Mouse (Mus musculus) cerebellum, postnatal 14 days (tissue): ENCODE data around the gene Snu13.

ENCODE experiments used
- DNase-seq, 2 experiments: peaks; one replicate each; pipeline ENCODE4 v3.0.0; 2021; ENCODE audit warnings: mixed read lengths in 2 of 2

Gene Snu13

DNA sequence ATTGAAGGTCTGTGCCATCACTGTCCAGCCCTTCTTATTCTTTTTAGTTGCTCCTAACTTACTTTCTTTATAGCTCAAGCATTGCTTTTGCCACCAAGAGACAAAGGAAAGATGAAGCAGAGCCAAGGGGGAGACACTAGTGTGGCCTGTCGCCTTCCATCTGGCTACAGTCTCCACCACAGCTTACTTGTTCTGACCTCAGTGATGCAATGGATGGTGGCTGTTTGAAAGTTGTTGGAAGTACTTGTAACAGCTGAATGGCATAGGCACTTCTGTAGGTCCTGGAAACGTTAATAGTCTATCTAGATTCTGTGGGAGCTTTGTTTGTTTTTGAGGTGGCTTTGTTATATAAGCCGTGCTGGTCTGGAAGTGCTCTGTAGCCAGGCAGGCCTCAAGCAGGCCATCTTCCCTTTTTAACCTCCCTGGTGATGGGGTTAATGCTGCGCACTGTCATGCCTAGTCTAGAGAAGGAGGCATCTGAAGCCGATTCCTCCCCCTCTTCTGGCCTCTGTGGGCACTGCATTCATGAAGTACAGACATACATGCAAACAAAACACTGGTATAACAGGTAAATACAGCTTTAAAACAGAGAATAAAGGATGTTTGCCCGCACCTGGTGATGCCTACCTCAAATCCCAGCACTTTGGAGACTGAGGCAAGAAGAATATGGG lies 23.3 kb downstream of the Snu13 start:
- DNase-seq, result no peak

GRCm38 (mm10) chr15:82022535-82023088 lies 24.8 kb downstream of the Snu13 start:
- DNase-seq, result peak in 1 of 2 experiments; percentile 20

DNA sequence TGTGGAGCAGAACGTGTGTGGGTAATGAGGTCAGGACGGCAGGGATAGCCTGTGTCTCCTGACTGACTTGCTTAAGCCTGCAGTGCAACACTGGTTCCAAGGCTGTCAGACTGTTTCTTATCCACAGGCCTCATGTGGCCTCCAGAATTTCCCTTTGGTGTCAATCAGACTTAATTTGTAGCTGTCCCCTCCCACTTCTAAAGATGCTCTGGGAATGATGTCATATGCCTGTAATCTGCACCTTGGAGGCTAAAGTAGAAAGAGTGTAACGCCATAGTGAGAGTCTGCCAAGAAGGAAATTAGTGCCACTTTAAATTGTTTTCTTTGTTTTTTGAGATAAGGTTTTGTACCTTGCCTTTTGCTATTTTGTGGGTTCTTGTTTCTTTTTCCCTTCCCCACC lies 28.1 kb downstream of the Snu13 start:
- DNase-seq, result no peak

DNA sequence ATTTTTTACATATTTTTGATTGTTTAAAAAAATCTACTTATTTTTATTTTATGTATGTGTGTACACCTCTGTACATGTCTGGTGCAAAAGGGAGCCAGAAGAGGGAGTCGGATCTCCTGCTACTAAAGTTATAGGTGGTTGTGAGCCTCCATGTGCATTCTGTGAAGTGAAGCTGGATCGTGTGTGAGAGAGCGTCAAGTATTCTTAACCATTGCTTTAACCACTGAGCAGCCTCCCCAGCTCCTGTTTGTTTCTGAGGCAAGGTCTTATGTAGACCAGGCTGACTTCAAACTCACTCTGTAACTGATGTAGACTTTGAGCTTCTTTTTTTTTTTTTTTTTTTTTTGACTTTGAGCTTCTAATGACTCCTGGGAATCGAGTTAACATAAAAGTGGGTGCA lies 29.9 kb downstream of the Snu13 start:
- no peak for DNase-seq

DNA sequence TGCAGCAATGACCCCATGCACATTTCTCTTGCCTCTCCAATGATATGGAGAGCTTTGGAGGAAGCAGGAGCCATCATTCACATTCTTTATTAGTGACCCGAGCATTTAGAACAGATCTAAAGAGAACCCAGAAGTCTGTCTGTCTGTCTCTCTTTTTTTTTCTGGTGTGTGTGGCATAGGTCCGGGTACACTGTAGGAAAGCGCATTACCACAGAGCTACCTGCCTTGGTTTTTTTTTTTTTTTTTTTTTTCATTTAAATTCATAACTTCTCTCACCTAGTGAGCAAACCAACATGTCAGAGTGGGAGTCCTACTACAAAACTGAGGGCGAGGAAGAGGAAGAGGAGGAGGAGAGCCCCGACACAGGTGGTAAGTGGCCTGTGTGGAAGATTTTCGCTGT lies 30.6 kb downstream of the Snu13 start:
- no peak for DNase-seq

- DNase-seq, result peak; percentile 100
These were observed 31.1 kb downstream of the Snu13 start for GRCm38 (mm10) chr15:82016101-82016808.

DNA sequence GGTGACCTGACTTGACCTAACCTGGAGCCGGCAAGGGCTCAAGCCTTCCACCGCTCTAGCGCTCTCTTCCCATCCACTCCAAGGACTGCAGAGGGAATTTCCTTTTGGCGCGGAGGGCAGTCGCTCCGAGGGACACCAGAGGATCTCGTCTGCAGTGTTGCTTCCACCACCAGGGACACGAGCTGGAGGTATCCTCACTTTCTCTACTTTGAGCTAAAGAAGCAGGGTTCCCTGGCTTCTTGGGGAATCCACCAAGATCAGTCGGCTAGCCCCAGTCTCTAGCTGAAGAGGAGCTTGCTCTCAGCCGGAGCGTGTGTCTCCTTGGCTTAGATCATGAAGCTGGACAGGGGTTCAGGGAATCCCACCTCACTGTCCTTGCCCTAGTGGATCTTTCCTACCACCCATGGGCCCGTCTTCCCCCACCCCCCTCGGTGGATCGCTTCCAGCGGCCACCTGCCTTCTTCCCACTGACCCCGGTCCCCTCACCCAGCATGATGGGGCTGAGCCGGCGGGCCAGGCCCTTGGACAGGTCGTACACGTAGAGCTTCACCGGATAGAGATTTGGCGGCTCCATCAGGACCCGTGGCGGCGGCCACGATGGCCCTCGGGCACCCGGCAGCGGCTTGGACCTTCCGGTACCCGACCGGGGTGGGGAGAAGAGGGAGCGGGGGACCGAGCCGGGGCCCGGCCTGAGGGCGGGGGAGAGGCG lies 31.9 kb downstream of the Snu13 start:
- peak; percentile 55 to 71 for DNase-seq

DNA sequence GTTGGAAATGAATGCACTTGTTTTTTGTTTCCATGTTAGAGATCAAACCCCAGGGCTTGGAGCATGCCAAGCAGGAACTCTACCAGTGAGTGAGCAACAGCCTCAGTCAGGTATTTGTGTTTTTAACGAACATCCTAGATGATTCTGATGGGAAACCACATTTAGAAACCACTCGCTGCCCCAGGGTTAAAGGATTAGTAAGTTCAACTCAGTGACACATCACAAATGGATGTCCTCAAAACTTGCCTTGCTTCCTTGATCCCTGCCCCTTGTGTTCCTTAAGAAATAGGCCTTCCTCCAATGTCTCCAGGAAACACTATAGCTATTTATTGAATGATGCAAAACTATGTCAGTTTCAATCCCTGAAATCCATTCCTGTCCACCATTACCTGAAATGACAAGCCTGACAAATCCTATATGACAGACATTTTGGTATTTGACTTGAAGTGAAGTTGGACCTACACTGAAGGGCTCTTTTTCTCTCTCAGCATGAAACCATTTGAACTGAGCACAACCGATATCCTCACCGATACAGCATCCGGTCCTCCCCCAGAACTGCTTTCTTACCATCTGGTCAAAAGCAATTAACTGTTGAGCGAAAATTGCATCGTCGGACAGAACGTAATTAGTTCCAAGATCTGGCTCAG lies 32.5 kb downstream of the Snu13 start:
- DNase-seq, result no peak

GRCm38 (mm10) chr15:82011947-82012346 lies 35.5 kb downstream of the Snu13 start:
- no peak for DNase-seq

DNA sequence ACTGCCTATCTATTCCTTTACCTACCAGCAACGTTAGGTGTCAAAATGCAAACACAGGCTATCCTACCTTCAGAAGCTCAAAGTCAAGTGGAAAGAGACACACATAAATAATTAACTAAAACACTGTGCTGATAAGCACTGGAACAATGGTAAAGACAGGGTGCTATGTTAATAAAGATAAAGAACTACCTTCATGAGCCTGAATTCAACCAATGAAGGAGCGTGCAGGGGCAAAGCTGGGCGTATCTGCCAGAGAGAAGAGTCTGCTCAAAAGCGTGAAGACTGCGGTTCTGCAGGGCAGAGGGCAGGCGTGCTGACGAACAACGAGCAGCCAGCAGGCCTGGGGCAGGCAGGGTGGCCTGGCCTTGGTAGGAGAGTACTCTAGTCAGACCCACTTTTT lies 43.1 kb downstream of the Snu13 start:
- DNase-seq, result no peak

DNA sequence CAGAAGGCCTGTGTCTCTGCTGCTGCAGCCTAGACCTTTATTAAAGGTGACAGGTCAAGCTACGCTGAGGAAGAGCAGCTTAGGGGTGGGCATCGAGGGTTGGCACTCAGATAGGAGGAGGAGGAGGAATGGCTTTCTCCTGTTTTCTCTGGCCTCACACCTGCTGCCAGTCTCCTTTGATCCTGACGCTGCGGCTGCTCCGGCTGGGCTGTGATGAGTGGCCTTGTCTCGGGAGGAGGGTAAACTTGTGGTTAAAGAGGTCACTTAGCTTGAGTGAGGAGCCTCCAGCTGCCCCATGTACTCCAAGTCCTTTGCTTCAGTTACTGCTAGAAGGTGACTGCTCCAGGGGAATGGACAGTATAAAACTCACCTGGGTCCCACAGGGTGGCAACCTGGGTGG lies 53.4 kb downstream of the Snu13 start:
- DNase-seq, result no peak

DNA sequence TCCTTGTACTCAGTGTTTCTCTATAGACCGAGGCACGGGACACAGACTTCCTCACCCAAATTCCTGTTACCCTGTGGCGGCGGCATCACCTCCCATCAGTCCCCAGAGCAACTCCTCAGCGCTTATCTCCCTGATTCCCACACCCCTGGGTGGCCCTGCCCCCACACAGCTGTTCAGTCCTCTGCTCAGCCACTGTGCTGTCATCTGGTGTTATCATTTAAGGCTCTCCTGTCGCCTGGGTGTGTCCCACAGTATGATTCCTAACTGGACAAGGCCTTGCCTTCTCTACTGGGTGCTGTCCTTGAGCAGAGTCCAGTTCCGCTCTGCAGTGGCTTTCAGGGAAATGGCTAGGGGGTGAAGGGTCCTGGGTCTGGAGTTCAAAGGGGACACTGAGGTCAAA lies 56.8 kb downstream of the Snu13 start:
- DNase-seq, result no peak
